Mouse (Mus musculus): ENCODE measurements around the gene Gm49510. TPM values are rescaled to one million over a fixed set of nuclear protein-coding genes. Genes with fewer than 3 reads are reported as not detected.

The Gm49510 gene
- 1 to 10 TPM in 1 of 2 experiments, under 1 TPM in 1; 0.51 to 2.8 TPM for polyA plus RNA-seq (2017; shearing (Covaris generic))

GRCm38 (mm10) chr15:78899409-78899739, at the start of gene Gm49510:
Gene Gm49510, plus strand, starts transcription at chr15:78899667.

GRCm38 (mm10) chr15:78855303-78855965, 44.0 kb upstream of the Gm49510 start, which contains the start of gene Lgals2:
Gene Lgals2, minus strand, starts transcription at chr15:78855529.

GRCm38 (mm10) chr15:78876991-78877809, 22.3 kb upstream of the Gm49510 start, which contains the start of gene Gga1:
Gene Gga1, plus strand, starts transcription at chr15:78877190.

GRCm38 (mm10) chr15:78899740-78900584, 495 bp downstream of the Gm49510 start, which contains the start of gene Sh3bp1:
Gene Sh3bp1, plus strand, starts transcription at chr15:78899768.

GRCm38 (mm10) chr15:78913632-78914090, 14.2 kb downstream of the Gm49510 start, which contains the start of gene Pdxp:
Gene Pdxp, plus strand, starts transcription at chr15:78913919.

GRCm38 (mm10) chr15:78926021-78926919, 26.8 kb downstream of the Gm49510 start, which contains the start of gene Lgals1:
Gene Lgals1, plus strand, starts transcription at chr15:78926725.

GRCm38 (mm10) chr15:78934784-78935320, 35.4 kb downstream of the Gm49510 start, which contains the start of gene Nol12:
Gene Nol12, plus strand, starts transcription at chr15:78934933.

GRCm38 (mm10) chr15:78947657-78948056, 48.2 kb downstream of the Gm49510 start, which contains the start of gene Triobp:
Gene Triobp, plus strand, starts transcription at chr15:78947724.

Other genes starting within 250 kb of the Gm49510 start
- under 1 TPM; 0.05 to 0.99 TPM for gene Elfn2, start 180.9 kb upstream of the Gm49510 start, polyA plus RNA-seq (2017; shearing (Covaris generic))
- gene Mfng, start 126.2 kb upstream of the Gm49510 start, polyA plus RNA-seq (2017; shearing (Covaris generic)) = 100 to 1,000 TPM; 125 to 169 TPM
- under 1 TPM; 0.39 to 0.80 TPM for gene Card10, start 96.6 kb upstream of the Gm49510 start, polyA plus RNA-seq (2017; shearing (Covaris generic))
- gene Cdc42ep1, start 57.0 kb upstream of the Gm49510 start, polyA plus RNA-seq (2017; shearing (Covaris generic)) = under 1 TPM in 1 of 2 experiments, not detected in 1; 0.47 TPM
- gene Lgals2, start 44.1 kb upstream of the Gm49510 start, polyA plus RNA-seq (2017; shearing (Covaris generic)) = not detected
- gene Gga1, start 22.5 kb upstream of the Gm49510 start, polyA plus RNA-seq (2017; shearing (Covaris generic)) = 10 to 100 TPM; 65.1 to 85.6 TPM
- 100 to 1,000 TPM; 194 to 241 TPM for gene Sh3bp1, start 101 bp downstream of the Gm49510 start, polyA plus RNA-seq (2017; shearing (Covaris generic))
- gene Pdxp, start 14.3 kb downstream of the Gm49510 start, polyA plus RNA-seq (2017; shearing (Covaris generic)) = 10 to 100 TPM; 27.2 to 27.9 TPM
- 100 to 1,000 TPM; 406 to 488 TPM for gene Lgals1, start 27.1 kb downstream of the Gm49510 start, polyA plus RNA-seq (2017; shearing (Covaris generic))
- gene Nol12, start 35.3 kb downstream of the Gm49510 start, polyA plus RNA-seq (2017; shearing (Covaris generic)) = 10 to 100 TPM; 44.7 to 55.2 TPM
- 100 to 1,000 TPM in 1 of 2 experiments, 10 to 100 TPM in 1; 88.2 to 119 TPM for gene Triobp, start 48.1 kb downstream of the Gm49510 start, polyA plus RNA-seq (2017; shearing (Covaris generic))
- gene H1f0, start 128.8 kb downstream of the Gm49510 start, polyA plus RNA-seq (2017; shearing (Covaris generic)) = 100 to 1,000 TPM; 103 to 105 TPM
- 1 to 10 TPM in 1 of 2 experiments, under 1 TPM in 1; 0.43 to 2.3 TPM for gene Galr3, start 142.2 kb downstream of the Gm49510 start, polyA plus RNA-seq (2017; shearing (Covaris generic))
- gene Ankrd54, start 163.2 kb downstream of the Gm49510 start, polyA plus RNA-seq (2017; shearing (Covaris generic)) = 10 to 100 TPM; 55.1 to 58.4 TPM
- gene Eif3l, start 175.5 kb downstream of the Gm49510 start, polyA plus RNA-seq (2017; shearing (Covaris generic)) = 100 to 1,000 TPM; 142 to 167 TPM
- 10 to 100 TPM; 41.4 to 55.0 TPM for gene Micall1, start 209.2 kb downstream of the Gm49510 start, polyA plus RNA-seq (2017; shearing (Covaris generic))
- 100 to 1,000 TPM; 133 to 136 TPM for gene Polr2f, start 241.3 kb downstream of the Gm49510 start, polyA plus RNA-seq (2017; shearing (Covaris generic))
- 1 to 10 TPM; 1.1 to 1.4 TPM for gene 1700088E04Rik, start 241.6 kb downstream of the Gm49510 start, polyA plus RNA-seq (2017; shearing (Covaris generic))